ENCODE assay signal across 18 mouse cellular contexts in genomic region chr2:173052881-173053280, GRCm38 (mm10). TPM values are rescaled to one million over a fixed set of nuclear protein-coding genes. Genes with fewer than 3 reads are reported as not detected.
DNase-seq lines count a peak whose midpoint lies in the region; ATAC-seq and TF ChIP-seq lines count a peak whose summit lies in the region.
"Had no signal": no experiment of that assay in that cellular context is flagged by ENCODE, and none has a peak within 500 bp of the region (broad histone marks: within the 10 kb centered on the region; RNA-seq: fewer than 3 reads in every experiment).

No protein-coding gene starts in this region.

- no peak for ATAC-seq in heart, embryonic 16.5 days (replicated peaks; ENCODE audit: extremely low read depth, insufficient read depth, low FRiP score)
- ATAC-seq: forebrain, postnatal 0 days; midbrain, embryonic 15.5 days had no signal

- DNase-seq in heart, adult 2 months: peak in 1 of 2 experiments; percentile 56
- no peak for DNase-seq in heart, adult 8-10 months (ENCODE audit: low spot score)
- DNase-seq in urinary bladder, adult 2 months (ENCODE audit: low spot score): peak; percentile 29
- DNase-seq in urinary bladder, postnatal 10 days (ENCODE audit: low spot score): no peak
- no peak for DNase-seq in layer of hippocampus, postnatal 10 days (ENCODE audit: low spot score in 2 of 2)
- DNase-seq in retina, embryonic 14.5 days (ENCODE audit: low spot score): no peak
- DNase-seq: cerebellum, adult 11 months; cerebellum, postnatal 25 days; forebrain, postnatal 0 days; kidney, adult 18-20 months; lung, postnatal 14 days; right cerebral cortex, adult 18-20 months had no signal

- H3K79me2 ChIP-seq in heart, adult 2 months (replicated peaks; ENCODE audit: control insufficient read depth, insufficient read depth, low read length): no peaks in the 10 kb centered on the region

- peak overlapping the region; percentile 43; the same call in 1 of the 2 replicates for H3K27ac ChIP-seq in heart, adult 2 months
- 0 out of 2 replicates have a peak overlapping the region, but pooled peaks have one; percentile 4 for H3K27ac ChIP-seq in heart, embryonic 16.5 days (ENCODE audit: low read length)
- H3K27ac ChIP-seq: embryonic facial prominence, embryonic 12.5 days; limb, embryonic 12.5 days; midbrain, embryonic 15.5 days; stomach, embryonic 15.5 days had no signal

- TF ChIP-seq CTCF in heart, adult 2 months (IDR thresholded peaks at IDR 0.05): no peak

- no peak overlapping the region for H3K4me2 ChIP-seq in heart, embryonic 16.5 days (ENCODE audit: low read depth, low read length)
- H3K4me2 ChIP-seq: embryonic facial prominence, embryonic 12.5 days; limb, embryonic 12.5 days; midbrain, embryonic 15.5 days; stomach, embryonic 15.5 days had no signal

- H3K9ac ChIP-seq in heart, adult 2 months (ENCODE audit: low read depth, low read length): no peak overlapping the region
- H3K9ac ChIP-seq in heart, embryonic 16.5 days (ENCODE audit: low read length): peak overlapping the region; percentile 21; the same call in 1 of the 2 replicates
- H3K9ac ChIP-seq: embryonic facial prominence, embryonic 12.5 days; forebrain, postnatal 0 days; limb, embryonic 12.5 days; midbrain, embryonic 15.5 days; stomach, embryonic 15.5 days had no signal

- no peaks in the 10 kb centered on the region; the same call in 1 of the 2 replicates for H3K4me1 ChIP-seq in heart, adult 2 months (ENCODE audit: control insufficient read depth, insufficient read depth, low read length)
- H3K4me1 ChIP-seq in heart, embryonic 16.5 days (ENCODE audit: control insufficient read depth, insufficient read depth, low read length): peaks cover 45% of the 10 kb centered on the region
- H3K4me1 ChIP-seq: midbrain, embryonic 15.5 days; stomach, embryonic 15.5 days had no signal

- no peaks in the 10 kb centered on the region for H3K9me3 ChIP-seq in heart, embryonic 16.5 days (replicated peaks; ENCODE audit: control insufficient read depth, low read length)
- H3K9me3 ChIP-seq: embryonic facial prominence, embryonic 12.5 days; limb, embryonic 12.5 days; megakaryocyte, embryonic 14.5 days; midbrain, embryonic 15.5 days; stomach, embryonic 15.5 days had no signal

- no peak for TF ChIP-seq EP300 in heart, adult 2 months (IDR thresholded peaks at IDR 0.05; ENCODE audit: insufficient read depth, low read depth, low read length)

- 73% methylated on average over 8 of the region's 8 CpGs for WGBS in heart, adult 2 months
- 71% methylated on average over 8 of the region's 8 CpGs for WGBS in heart, embryonic 16.5 days

- TF ChIP-seq POLR2A in heart, adult 2 months (IDR thresholded peaks at IDR 0.05; ENCODE audit: insufficient read depth, low read depth, low read length): no peak

- no peak overlapping the region for H3K4me3 ChIP-seq in heart, adult 2 months
- H3K4me3 ChIP-seq in heart, embryonic 16.5 days (ENCODE audit: low read length): no peak overlapping the region
- H3K4me3 ChIP-seq: embryonic facial prominence, embryonic 12.5 days; limb, embryonic 12.5 days; megakaryocyte, embryonic 14.5 days; midbrain, embryonic 15.5 days; stomach, embryonic 15.5 days had no signal

- H3K27me3 ChIP-seq in heart, adult 2 months (ENCODE audit: control insufficient read depth, insufficient read depth, low read length): no peaks in the 10 kb centered on the region
- H3K27me3 ChIP-seq in heart, embryonic 16.5 days (ENCODE audit: control insufficient read depth, insufficient read depth, low read length): no peaks in the 10 kb centered on the region
- H3K27me3 ChIP-seq: embryonic facial prominence, embryonic 12.5 days; limb, embryonic 12.5 days; megakaryocyte, embryonic 14.5 days; midbrain, embryonic 15.5 days; stomach, embryonic 15.5 days had no signal

- no peaks in the 10 kb centered on the region for H3K36me3 ChIP-seq in heart, adult 2 months (ENCODE audit: control insufficient read depth, insufficient read depth, low read length)
- no peaks in the 10 kb centered on the region for H3K36me3 ChIP-seq in heart, embryonic 16.5 days (ENCODE audit: control insufficient read depth, insufficient read depth)
- H3K36me3 ChIP-seq: embryonic facial prominence, embryonic 12.5 days; limb, embryonic 12.5 days; midbrain, embryonic 15.5 days; stomach, embryonic 15.5 days had no signal

- intact Hi-C loops in heart, adult 2 months (cut with DNase I): no loop called here

RNA-seq across cellular contexts. Expression of gene Rbm38, which starts 32.6 kb away (rescaled TPM):
- total RNA-seq in heart, adult 2 months (2021): 100 to 1,000 TPM; 173 to 203 TPM
- 342 and 529 TPM in 2 replicates for polyA plus RNA-seq in heart, adult 2 months (2012; rRNA removed)
- 100 to 1,000 TPM; 143 to 197 (median 166) TPM for total RNA-seq in heart, adult 8-10 months (2022)
- polyA plus RNA-seq in urinary bladder, adult 2 months (2012; rRNA removed): 72.9 and 109 TPM in 2 replicates
- polyA plus RNA-seq in heart, embryonic 16.5 days (2015; fragmentation: Nextera tagmentation; extraction: Ambion mirVana): 130 and 146 TPM in 2 replicates
- 1 to 10 TPM; 4.4 to 6.3 TPM for total RNA-seq in layer of hippocampus, postnatal 10 days (2021)

RNA-seq across cellular contexts. Expression of gene Rae1, which starts 53.0 kb away (rescaled TPM):
- total RNA-seq in heart, adult 2 months (2021): 10 to 100 TPM; 22.8 to 23.0 TPM
- polyA plus RNA-seq in heart, adult 2 months (2012; rRNA removed): 27.8 and 44.8 TPM in 2 replicates
- 10 to 100 TPM; 20.2 to 24.8 (median 23.0) TPM for total RNA-seq in heart, adult 8-10 months (2022)
- 51.7 and 64.4 TPM in 2 replicates for polyA plus RNA-seq in urinary bladder, adult 2 months (2012; rRNA removed)
- polyA plus RNA-seq in heart, embryonic 16.5 days (2015; fragmentation: Nextera tagmentation; extraction: Ambion mirVana): 95.8 and 103 TPM in 2 replicates
- total RNA-seq in layer of hippocampus, postnatal 10 days (2021): 10 to 100 TPM; 75.3 to 83.2 TPM

Comparison
In these comparisons a context has a peak if more than half of its experiments do, and no peak if none do; other contexts are left out.
1. RNA of gene Rbm38, which starts 32.6 kb away (total RNA-seq): 173 to 203 TPM in heart, adult 2 months and 143 to 197 TPM in heart, adult 8-10 months; 4.4 to 6.3 TPM in layer of hippocampus, postnatal 10 days; every median in the first group is over 10 times any median in the second.